Mouse (Mus musculus): Measurements from ENCODE around the gene Wdr45.
"Not testable (repeated sequence)": the region's sequence is repeated elsewhere in the genome, so short reads cannot be mapped to it uniquely, and the experiment has no call there.

- not testable (repeated sequence) for TF ChIP-seq POLR2A, CTCF (IDR thresholded peaks at IDR 0.05; ENCODE audit: insufficient read depth, low read depth, low read length)
Observed at GRCm38 (mm10) chrX:7716058-7716457, 1.9 kb downstream of the Wdr45 start.

Data from olfactory bulb, adult 2 months (tissue).